Mouse (Mus musculus): ENCODE results near the gene Mllt1.
A peak's percentile ranks its signal among the peaks of the same experiment; 100 is the strongest.

Gene Mllt1

DNA sequence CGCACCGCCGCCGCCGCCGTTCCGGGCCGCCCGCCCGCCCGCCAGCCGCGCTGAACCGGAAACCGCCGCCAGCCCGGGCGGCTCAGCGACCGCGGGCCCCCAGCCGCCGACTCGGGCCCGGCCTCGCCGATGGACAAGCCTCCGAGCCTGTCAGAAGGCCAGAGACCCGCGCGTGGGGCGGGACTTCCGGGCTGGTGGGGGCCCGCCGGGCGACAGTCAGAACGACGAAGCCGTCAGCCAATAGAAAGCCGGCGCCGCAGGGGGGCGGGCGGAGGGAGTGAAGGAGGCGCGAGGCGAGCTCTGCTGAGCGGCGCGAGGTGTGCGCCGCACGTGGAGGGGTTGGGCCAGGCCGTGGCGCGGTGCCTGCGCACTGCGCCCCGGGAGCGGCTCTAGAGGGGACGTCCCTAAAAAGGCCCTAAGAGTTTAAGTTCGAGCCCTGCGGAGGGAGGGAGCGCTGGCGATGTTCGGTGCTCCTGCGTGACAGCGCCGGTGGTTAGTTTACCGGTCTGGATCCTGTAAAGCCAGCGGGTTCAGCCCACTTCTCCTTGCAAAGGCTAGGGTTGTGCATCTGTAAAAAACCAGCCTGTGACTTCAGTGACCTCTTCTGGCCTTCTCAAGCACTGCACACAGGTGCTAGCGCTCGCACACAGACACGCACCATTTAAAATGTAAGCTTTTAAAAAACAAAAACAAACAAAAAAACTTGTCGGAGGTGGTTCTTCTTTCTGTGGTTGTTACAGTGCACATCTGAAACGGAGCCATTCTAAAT is at the start of gene Mllt1:
TSS of gene Mllt1 (minus strand) at position 53 of the 769 bp plus-strand sequence.
- DNase-seq (ENCODE audit: low spot score in 2 of 2), result peak; percentile 97 to 99

DNA sequence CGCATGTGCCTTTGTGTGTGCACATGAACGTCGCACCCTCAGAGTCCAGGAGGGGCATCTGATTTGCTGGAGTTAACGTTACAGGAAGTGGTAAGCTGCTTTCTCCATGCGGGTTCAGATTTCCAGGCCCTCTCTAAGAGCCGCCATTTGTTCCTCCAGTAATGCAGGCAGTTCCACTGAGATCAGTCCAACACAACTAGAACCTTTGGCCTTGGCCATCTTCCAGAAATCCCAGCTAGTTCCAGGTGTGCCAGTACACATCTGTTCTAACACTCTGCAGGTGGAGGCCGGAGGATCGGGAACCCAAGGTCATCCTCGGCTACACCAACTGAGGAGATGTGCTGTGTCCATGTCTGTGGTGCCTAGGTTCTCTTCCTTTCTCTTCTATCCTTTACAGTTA is 49.7 kb upstream of the Mllt1 start:
- DNase-seq (ENCODE audit: low spot score in 2 of 2), result no peak

- no peak for DNase-seq (ENCODE audit: low spot score in 2 of 2)
These were observed 46.8 kb upstream of the Mllt1 start, which contains the start of gene Acer1 for GRCm38 (mm10) chr17:56982013-56982412. TSS of gene Acer1 (minus strand) at chr17:56982126.

GRCm38 (mm10) chr17:56981049-56981448 is 45.8 kb upstream of the Mllt1 start:
- no peak for DNase-seq (ENCODE audit: low spot score in 2 of 2)

GRCm38 (mm10) chr17:56979524-56979923 is 44.3 kb upstream of the Mllt1 start:
- DNase-seq (ENCODE audit: low spot score in 2 of 2), result no peak

GRCm38 (mm10) chr17:56976531-56977390 is 41.5 kb upstream of the Mllt1 start:
- DNase-seq (ENCODE audit: low spot score in 2 of 2), result no peak

DNA sequence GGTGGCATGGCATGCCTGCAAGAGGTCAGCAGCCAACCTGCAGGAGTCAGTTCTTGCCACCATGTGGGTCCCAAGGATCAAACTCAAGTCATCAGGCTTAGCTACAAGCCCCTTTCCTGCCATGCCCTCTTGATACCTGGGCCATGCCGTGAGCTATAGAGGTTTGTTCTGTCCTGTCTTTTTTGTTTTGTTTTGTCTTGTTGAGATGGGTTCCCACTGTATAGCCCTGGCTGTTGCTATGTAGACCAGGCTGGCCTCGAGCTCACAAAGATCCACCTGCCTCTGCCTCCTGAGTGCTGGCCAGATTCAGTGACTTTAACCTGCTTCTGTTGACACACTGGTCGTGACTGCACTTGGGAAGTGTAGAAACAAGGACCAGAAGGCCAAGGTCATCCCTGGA is 40.2 kb upstream of the Mllt1 start:
- no peak for DNase-seq (ENCODE audit: low spot score in 2 of 2)

DNA sequence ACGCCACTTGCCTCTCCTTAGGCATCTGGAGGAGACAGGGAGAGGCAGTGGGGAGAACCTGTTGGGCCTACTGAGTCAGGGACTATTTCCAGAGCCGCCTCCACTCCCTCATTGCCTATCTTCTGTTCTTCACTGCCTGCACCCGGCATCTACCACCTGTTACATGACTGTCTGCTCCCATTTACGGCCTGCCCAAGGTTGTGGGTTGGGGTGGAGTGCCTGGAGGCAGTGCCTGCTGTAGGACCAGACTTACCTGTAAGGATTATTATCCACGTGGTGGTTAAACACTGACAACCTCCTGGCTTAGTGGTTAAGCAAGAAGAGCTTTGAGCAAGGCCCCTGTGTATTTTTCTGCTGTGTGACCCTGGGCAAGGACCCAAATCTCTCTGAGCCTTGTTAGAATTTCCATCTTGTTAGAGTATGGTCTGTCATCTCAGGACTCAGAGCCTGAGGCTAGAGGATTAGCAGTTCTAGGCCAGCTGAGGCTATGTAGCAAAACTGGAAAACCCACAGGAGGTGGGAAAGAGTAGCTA is 39.6 kb upstream of the Mllt1 start:
- no peak for DNase-seq (ENCODE audit: low spot score in 2 of 2)

- no peak for DNase-seq (ENCODE audit: low spot score in 2 of 2)
These were observed 38.9 kb upstream of the Mllt1 start for GRCm38 (mm10) chr17:56973956-56974707.

DNA sequence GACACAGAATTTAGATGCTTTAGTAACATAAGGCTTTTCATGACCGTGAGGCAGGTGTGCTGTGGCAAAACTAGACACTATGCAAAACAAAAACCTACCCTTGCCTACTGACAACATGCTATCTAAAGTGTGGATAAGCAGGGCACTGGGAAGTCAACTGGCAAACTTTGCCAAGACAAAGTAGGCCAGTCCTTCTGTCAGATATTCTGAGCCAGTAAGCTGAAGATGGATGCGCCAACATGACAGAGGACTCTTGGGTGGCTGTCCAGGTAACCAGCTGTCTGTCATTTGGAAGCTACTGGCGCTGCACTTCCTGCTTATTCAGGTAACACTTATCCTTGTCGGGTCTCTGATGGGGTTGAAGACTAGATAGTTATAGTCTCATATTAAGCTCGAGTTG is 34.9 kb upstream of the Mllt1 start:
- DNase-seq (ENCODE audit: low spot score in 2 of 2), result no peak

- DNase-seq (ENCODE audit: low spot score in 2 of 2), result no peak
These were observed 34.1 kb upstream of the Mllt1 start for GRCm38 (mm10) chr17:56969321-56969720.

- DNase-seq (ENCODE audit: low spot score in 2 of 2), result no peak
These were observed 28.4 kb upstream of the Mllt1 start for GRCm38 (mm10) chr17:56963646-56964045.

DNA sequence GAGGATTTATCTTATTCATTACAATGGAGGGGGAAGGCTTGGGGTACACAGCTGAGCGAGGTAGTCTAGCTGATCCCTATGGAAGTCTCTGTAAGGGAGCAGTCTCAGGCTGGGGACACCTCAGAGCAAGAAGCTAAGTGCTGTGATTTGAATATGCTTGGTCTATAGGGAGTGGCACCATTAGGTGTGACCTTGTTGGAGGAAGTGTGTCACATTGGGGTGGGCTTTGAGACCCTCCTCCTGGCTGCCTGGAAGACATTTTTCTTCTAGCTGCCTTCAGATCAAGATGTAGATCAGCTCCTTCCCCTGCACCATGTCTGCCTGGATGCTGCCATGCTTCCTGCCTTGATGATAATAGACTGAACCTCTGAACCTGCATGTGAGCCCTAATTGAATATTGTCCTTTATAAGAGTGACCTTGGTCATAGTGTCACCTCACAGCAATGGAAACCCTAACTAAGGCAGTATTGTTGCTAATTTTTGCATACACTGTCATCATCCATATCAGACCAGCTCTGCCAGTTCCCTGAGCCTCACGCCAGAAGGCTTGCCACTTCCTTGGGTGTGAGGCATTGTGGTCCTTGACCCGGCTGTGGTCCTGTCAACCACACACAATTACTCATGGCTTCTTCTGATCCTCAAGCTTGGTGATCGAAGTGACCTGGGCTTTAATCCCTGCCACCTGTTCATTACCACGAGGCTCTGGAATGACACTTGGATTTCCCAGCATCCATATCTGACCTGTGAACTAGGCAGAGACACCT is 27.6 kb upstream of the Mllt1 start:
- DNase-seq (ENCODE audit: low spot score in 2 of 2), result no peak

GRCm38 (mm10) chr17:56961880-56962279 is 26.7 kb upstream of the Mllt1 start:
- DNase-seq (ENCODE audit: low spot score in 2 of 2), result no peak

GRCm38 (mm10) chr17:56958667-56959066 is 23.5 kb upstream of the Mllt1 start:
- no peak for DNase-seq (ENCODE audit: low spot score in 2 of 2)

GRCm38 (mm10) chr17:56957763-56958429 is 22.7 kb upstream of the Mllt1 start:
- no peak for DNase-seq (ENCODE audit: low spot score in 2 of 2)

GRCm38 (mm10) chr17:56954871-56955270 is 19.7 kb upstream of the Mllt1 start:
- DNase-seq (ENCODE audit: low spot score in 2 of 2), result no peak

GRCm38 (mm10) chr17:56952639-56953038 is 17.4 kb upstream of the Mllt1 start:
- no peak for DNase-seq (ENCODE audit: low spot score in 2 of 2)

DNA sequence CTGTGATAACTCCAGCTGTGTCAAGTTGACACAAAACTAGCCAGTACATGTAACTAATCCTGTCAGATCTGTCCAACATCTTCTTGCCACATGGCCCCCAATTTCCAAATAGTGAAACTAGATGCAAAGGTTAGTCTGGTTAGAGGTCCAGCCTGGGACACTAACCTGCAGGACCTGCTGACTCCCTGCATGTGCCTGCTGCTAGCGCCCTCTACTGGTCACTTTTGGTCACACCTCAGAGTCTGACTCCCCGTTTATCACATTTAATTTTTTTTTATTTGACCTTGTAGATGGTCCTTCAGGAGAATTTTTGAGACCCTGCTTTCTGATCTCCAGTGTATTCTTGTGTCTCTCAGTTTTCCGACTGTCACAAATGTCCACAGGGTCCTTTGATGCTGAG is 15.7 kb upstream of the Mllt1 start:
- DNase-seq (ENCODE audit: low spot score in 2 of 2), result peak; percentile 33 to 37

GRCm38 (mm10) chr17:56938751-56939150 is 3.5 kb upstream of the Mllt1 start:
- no peak for DNase-seq (ENCODE audit: low spot score in 2 of 2)

DNA sequence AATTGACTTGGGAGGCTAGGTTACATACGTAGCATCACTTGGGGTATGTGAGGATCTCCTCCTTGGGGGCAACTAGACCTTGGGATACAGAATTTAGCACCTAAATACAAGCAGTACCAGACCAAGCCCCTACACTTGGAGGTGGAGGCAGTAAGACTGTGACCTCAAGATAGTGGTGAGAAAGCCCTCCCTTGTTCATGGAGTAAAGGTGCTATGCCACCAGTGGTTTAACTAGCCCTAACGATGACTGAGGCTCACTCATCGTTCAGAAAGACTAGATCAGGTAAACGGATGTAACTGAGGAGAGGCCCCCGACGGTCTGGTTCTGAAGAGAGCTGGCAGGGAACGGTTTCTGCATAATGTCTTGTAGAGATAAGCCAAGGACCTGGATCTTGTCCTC is 1.5 kb upstream of the Mllt1 start:
- DNase-seq (ENCODE audit: low spot score in 2 of 2), result no peak
